Mouse (Mus musculus) heart, adult 2 months (tissue): ENCODE data around the gene Fgfr2. TPM values are rescaled to one million over a fixed set of nuclear protein-coding genes. Genes with fewer than 3 reads are reported as not detected.

Experiments used
- DNase-seq, 2 experiments: peaks; one replicate each; pipeline ENCODE4 v3.0.0; 2021
- H3K27ac ChIP-seq: fragments of 200-600 bp; 2 replicates; pipeline ENCODE4 v1.8.1; 2022
- H3K27me3 ChIP-seq: fragments of 200-500 bp; 2 replicates; pipeline ENCODE4 v1.6.1; 2012; ENCODE audit warnings: mild to moderate bottlenecking, low read length, inconsistent platforms, mixed read lengths; ENCODE audit not compliant: control insufficient read depth, insufficient read depth
- H3K36me3 ChIP-seq: fragments of 200-500 bp; 2 replicates; pipeline ENCODE4 v1.6.1; 2012; ENCODE audit warnings: low read length, inconsistent platforms; ENCODE audit not compliant: control insufficient read depth, insufficient read depth
- H3K4me1 ChIP-seq: fragments of 200-500 bp; 2 replicates; pipeline ENCODE4 v1.6.1; 2011; ENCODE audit warnings: low read length; ENCODE audit not compliant: control insufficient read depth, insufficient read depth
- H3K4me3 ChIP-seq: fragments of 200-600 bp; 2 replicates; pipeline ENCODE4 v1.8.1; 2022
- H3K79me2 ChIP-seq: fragments of 200-500 bp; replicated peaks from 2 replicates; pipeline ENCODE4 v1.6.1; 2012; ENCODE audit warnings: mild to moderate bottlenecking, inconsistent platforms, low read length, moderate library complexity, mixed read lengths; ENCODE audit not compliant: control insufficient read depth, insufficient read depth
- H3K9ac ChIP-seq: fragments of 200-500 bp; 2 replicates; pipeline ENCODE4 v1.6.1; 2012; ENCODE audit warnings: low read depth, mild to moderate bottlenecking, control low read depth, inconsistent platforms, low read length, mixed read lengths
- CTCF ChIP-seq: fragments of 200-600 bp; IDR thresholded peaks from 2 replicates; pipeline ENCODE4 v1.8.1; 2022; ENCODE audit warnings: antibody characterized with exemption, mild to moderate bottlenecking, moderate library complexity
- EP300 ChIP-seq: fragments of 200-500 bp; IDR thresholded peaks from 2 replicates; pipeline ENCODE4 v1.6.1; 2011; ENCODE audit warnings: low read depth, low read length, control low read depth; ENCODE audit not compliant: insufficient read depth
- POLR2A ChIP-seq: fragments of 200-500 bp; IDR thresholded peaks from 2 replicates; pipeline ENCODE4 v1.6.1; 2011; ENCODE audit warnings: mild to moderate bottlenecking, low read depth, low read length, control low read depth; ENCODE audit not compliant: insufficient read depth
- WGBS: fragments of 180-500 bp; shearing (Covaris S2); methylation state at CpG from one replicate; pipeline ENCODE4 v1.1.7; 2018; 5-methylcytosine and 5-hydroxymethylcytosine counted together
- intact Hi-C: fragments of 180-260 bp; cut with DNase I; formaldehyde crosslinking; loops from one replicate; pipeline ENCODE4 v1.15.1; 2025
- polyA plus RNA-seq: library from polyadenylated mRNA; depleted of rRNA; stranded (reverse); fragments of >200 nt; gene quantifications from 2 replicates; pipeline ENCODE4 v1.2.3, GENCODE M21; 2012
- total RNA-seq, 2 experiments: library from RNA; stranded (reverse); gene quantifications; 2 replicates each; pipeline ENCODE4 v1.2.3; 2021

Gene Fgfr2
- total and polyA plus RNA-seq, 3 experiments, result 1.1 to 2.0 (median 1.3) TPM

- Histone ChIP-seq H3K27ac (no peak overlapping the region), H3K36me3 (no peaks in the 10 kb centered on the region), H3K27me3 (no peaks in the 10 kb centered on the region), H3K9ac (no peak overlapping the region), H3K4me3 (no peak overlapping the region), H3K79me2 (no peaks in the 10 kb centered on the region), H3K4me1 (no peaks in the 10 kb centered on the region)
- DNase-seq, result no peak
- intact Hi-C loops, result no loop called here
- TF ChIP-seq CTCF (no peak), POLR2A (no peak), EP300 (no peak)
- 50% methylated on average over 3 of the region's 3 CpGs for WGBS
These were observed 713.3 kb downstream of the Fgfr2 start for GRCm38 (mm10) chr7:132409890-132410289.

DNA sequence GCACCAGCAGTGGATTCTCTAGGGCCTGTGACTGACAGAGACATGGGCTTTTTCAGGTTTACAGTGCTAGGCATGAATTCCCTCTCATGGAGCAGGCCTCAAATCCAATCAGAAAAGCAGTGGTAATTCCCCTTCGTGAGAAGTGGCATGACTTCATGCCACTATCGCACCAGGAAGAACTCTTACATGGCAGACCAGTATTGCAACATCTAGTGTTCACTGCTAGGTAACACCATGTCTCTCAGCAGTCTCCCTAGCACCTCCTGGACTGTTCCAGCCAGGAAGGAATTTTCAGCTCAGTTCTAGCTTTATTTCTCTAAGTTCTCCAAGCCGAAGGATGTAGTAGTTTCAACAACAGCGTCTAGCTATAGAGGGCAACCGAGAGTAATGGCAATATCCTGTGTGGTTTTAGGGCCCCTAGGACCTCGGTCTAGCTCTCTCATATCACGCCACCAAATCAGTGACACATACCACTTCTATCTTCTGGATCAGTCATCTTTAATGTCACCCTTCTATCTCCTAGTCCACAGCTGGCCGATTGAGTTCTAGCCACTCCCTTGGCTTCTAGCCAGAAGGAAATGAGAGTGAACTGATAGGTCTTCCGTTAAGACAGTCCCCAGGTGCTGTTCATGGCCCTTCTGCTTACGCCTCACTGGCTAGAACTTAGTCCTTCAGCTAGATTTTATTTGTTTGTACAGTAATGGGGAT is 720.6 kb downstream of the Fgfr2 start:
- Histone ChIP-seq H3K4me1 (peaks cover 4% of the 10 kb centered on the region), H3K27ac (no peak overlapping the region), H3K9ac (no peak overlapping the region), H3K36me3 (no peaks in the 10 kb centered on the region), H3K79me2 (no peaks in the 10 kb centered on the region), H3K4me3 (no peak overlapping the region), H3K27me3 (no peaks in the 10 kb centered on the region)
- intact Hi-C loops, result loop anchor here (5.0 kb wide), 1 partner anchor 70 kb away; no protein-coding TSS in a partner anchor
- TF ChIP-seq POLR2A (no peak), CTCF (peak; percentile 13; the same call in 1 of the 2 replicates), EP300 (no peak)
- WGBS, result 58% methylated on average over 10 of the region's 10 CpGs
- peak in 1 of 2 experiments; percentile 21 for DNase-seq

DNA sequence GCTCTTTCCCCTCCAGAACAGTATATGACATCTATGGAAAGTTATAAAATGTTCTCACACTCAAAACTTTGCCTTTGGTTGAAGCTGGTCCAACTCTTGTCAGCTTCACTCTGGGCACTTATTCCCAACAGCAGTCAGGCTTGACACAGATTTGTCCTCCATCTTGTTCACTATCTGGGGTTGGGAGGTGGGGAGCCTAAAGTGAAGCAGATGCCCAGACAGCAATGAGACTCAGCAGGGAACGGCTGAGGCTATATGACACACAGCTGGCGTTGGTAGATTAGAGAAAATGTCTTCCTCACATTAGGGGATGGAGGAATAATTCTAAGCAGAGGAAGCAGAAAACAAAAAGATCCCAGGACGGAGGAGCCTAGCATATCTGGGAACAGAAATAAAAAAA is 724.7 kb downstream of the Fgfr2 start:
- 74% methylated on average over 3 of the region's 3 CpGs for WGBS
- H3K27ac ChIP-seq, result no peak overlapping the region
- no peaks in the 10 kb centered on the region for H3K27me3 ChIP-seq
- H3K4me1 ChIP-seq, result peaks cover 2% of the 10 kb centered on the region
- intact Hi-C loops, result no loop called here
- no peaks in the 10 kb centered on the region for H3K79me2 ChIP-seq
- no peak for TF ChIP-seq POLR2A
- TF ChIP-seq EP300, result no peak
- TF ChIP-seq CTCF, result no peak
- H3K36me3 ChIP-seq, result no peaks in the 10 kb centered on the region
- no peak overlapping the region for H3K9ac ChIP-seq
- H3K4me3 ChIP-seq, result no peak overlapping the region
- DNase-seq, result no peak

DNA sequence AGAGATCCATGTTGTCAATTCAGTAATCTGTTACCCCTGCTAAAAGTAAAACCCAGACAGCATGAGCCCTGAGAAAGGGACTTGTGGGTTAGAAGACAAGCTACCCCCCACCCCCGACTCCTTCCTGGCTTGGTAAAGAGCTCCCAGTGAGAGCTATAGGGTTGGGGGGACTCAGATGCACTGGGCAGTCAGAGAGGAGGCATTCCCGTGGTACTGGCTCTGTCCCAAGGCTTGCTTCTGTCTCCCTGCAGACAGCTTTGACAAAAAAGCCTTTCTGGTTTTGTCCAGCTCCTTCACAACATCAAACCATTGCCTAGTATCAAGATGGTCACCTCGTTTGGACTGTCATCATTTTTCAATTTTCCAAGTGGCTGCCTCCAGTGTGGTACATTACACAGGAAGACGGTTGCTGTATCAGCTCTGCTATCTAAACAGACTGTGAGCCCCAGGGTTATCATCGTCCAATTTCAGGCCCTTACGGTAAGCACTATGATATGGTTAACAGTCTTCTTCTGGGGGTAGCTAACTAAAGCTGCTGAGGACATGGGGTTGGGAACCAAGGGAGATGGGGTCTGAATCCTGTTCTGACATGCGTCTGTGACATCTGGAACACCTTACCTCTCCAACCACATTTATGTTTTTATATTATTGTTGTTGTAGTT is 726.4 kb downstream of the Fgfr2 start:
- H3K36me3 ChIP-seq, result no peaks in the 10 kb centered on the region
- H3K79me2 ChIP-seq, result no peaks in the 10 kb centered on the region
- no peaks in the 10 kb centered on the region for H3K27me3 ChIP-seq
- intact Hi-C loops, result no loop called here
- H3K4me1 ChIP-seq, result no peaks in the 10 kb centered on the region; the same call in 1 of the 2 replicates
- no peak overlapping the region for H3K9ac ChIP-seq
- WGBS, result 68% methylated on average over 7 of the region's 7 CpGs
- DNase-seq, result no peak
- no peak overlapping the region for H3K4me3 ChIP-seq
- no peak overlapping the region for H3K27ac ChIP-seq
- TF ChIP-seq EP300 (no peak), POLR2A (no peak), CTCF (no peak)

DNA sequence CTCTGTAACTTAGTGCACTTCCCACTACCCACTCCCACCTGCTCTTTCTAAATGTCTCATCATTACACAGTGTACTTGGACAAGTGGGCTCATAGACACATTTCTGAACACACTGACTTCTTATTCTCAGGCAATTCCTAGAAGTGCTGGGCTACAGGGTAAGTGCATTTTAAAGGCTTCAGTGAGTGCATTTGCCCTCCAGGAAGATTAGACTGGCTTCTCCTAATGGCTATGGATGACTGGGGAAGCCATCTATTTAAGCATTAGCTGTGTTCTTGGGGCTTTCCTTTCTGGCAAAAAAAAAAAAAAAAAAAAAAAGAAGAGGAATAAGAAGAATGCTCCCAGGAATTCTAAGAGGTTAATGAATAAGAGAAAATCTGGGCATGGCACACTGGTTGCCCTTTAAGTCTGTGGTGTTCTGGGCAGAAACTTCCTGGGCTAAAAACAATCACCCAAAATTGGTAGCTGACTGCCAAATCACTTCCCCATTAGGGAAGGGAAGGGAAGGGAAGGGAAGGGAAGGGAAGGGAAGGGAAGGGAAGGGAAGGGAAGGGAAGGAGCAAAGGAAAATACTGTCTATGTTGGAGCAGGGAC is 729.5 kb downstream of the Fgfr2 start:
- intact Hi-C loops, result no loop called here
- H3K27me3 ChIP-seq, result no peaks in the 10 kb centered on the region
- no peak for DNase-seq
- H3K79me2 ChIP-seq, result no peaks in the 10 kb centered on the region
- H3K9ac ChIP-seq, result no peak overlapping the region
- no peaks in the 10 kb centered on the region for H3K36me3 ChIP-seq
- H3K4me3 ChIP-seq, result no peak overlapping the region
- no peak overlapping the region for H3K27ac ChIP-seq
- no peaks in the 10 kb centered on the region; the same call in 1 of the 2 replicates for H3K4me1 ChIP-seq
- no peak for TF ChIP-seq CTCF
- no peak for TF ChIP-seq POLR2A
- no peak for TF ChIP-seq EP300

DNA sequence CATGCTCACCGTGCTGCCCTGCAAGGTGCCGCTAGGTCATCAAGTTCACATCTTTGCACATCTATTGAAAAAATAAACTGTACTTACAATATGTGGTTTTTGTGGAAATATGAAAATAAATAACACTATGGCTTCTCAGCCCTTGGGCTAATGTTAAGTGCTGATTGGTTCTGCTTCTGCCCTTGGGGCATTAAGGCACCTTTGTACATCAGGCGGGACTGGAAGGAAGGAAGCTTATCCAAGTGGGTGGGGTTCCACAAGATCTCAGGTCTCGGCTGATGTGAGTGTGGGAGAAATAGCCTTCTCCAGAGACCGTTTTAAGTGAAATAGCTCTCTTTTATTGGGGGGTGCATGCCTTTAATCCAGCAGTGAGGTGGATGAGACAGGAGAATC is 730.1 kb downstream of the Fgfr2 start:
- intact Hi-C loops, result no loop called here
- Histone ChIP-seq H3K79me2 (no peaks in the 10 kb centered on the region), H3K9ac (no peak overlapping the region), H3K27ac (no peak overlapping the region), H3K27me3 (no peaks in the 10 kb centered on the region), H3K4me3 (no peak overlapping the region), H3K36me3 (no peaks in the 10 kb centered on the region), H3K4me1 (no peaks in the 10 kb centered on the region; the same call in 1 of the 2 replicates)
- WGBS, result 71% methylated on average over 5 of the region's 5 CpGs
- DNase-seq, result no peak
- TF ChIP-seq EP300, result no peak
- TF ChIP-seq POLR2A, result no peak
